Mouse (Mus musculus): ENCODE measurements around the gene Pip5k1b. TPM values are rescaled to one million over a fixed set of nuclear protein-coding genes. Genes with fewer than 3 reads are reported as not detected.

The Pip5k1b gene
- polyA plus RNA-seq, 1 experiment from 2014 or later, result 8.3 TPM

DNA sequence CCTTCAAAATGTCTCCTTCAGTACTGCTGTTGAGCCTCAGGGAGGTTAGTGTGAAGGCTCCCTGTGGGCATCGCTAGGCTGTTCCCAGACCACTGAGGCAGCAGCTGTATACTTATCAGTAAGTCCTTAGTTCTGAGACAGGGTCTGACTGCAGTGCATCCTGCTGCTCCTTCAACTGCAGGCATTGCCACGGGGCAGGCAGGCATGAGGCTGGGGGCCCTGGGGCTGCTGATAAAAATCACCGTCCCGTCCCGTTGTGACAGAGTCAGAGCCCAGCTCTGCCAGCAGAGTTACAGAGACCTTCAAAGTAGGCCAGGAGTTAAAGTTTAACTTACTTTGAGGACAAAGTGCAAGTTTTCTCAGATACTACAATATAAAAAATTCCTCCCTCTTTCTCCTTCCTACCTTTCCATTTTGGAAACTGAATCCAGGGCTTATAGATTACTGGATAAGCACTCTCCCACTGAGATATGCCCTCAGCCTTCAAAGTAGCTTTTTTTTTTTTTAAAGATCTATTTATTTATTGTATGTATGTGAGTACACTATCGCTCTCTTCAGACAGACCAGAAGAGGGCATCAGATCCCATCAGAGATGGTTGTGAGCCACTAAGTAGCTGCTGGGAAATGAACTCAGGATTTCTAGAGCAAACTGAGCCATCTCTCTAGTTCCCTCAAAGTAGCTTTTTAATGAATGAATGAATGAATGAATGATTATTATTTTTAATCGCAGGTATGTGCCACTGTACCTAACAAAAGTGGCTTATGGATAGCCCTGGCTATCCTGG, 289.4 kb downstream of the Pip5k1b start:
- no peak overlapping the region for H3K9ac ChIP-seq (ENCODE audit: low read depth, low read length)
- peaks cover 7% of the 10 kb centered on the region; the same call in 1 of the 2 replicates for H3K36me3 ChIP-seq (ENCODE audit: control insufficient read depth, insufficient read depth)
- no peaks in the 10 kb centered on the region for H3K27me3 ChIP-seq (ENCODE audit: control insufficient read depth, insufficient read depth, low read depth, low read length)
- peak overlapping the region; percentile 81 for H3K27ac ChIP-seq (ENCODE audit: low read length)
- H3K4me1 ChIP-seq (ENCODE audit: control insufficient read depth, low read depth, low read length), result peaks cover 3% of the 10 kb centered on the region
- H3K4me2 ChIP-seq (ENCODE audit: low read depth, low read length), result no peak overlapping the region
- H3K4me3 ChIP-seq (ENCODE audit: low read depth, low read length), result no peak overlapping the region
- WGBS (ENCODE audit: insufficient replicate concordance), result 72% methylated on average over 7 of the region's 7 CpGs
- peak; percentile 76 for ATAC-seq (ENCODE audit: low read depth)
- H3K9me3 ChIP-seq (replicated peaks; ENCODE audit: control insufficient read depth, low read length), result no peaks in the 10 kb centered on the region

DNA sequence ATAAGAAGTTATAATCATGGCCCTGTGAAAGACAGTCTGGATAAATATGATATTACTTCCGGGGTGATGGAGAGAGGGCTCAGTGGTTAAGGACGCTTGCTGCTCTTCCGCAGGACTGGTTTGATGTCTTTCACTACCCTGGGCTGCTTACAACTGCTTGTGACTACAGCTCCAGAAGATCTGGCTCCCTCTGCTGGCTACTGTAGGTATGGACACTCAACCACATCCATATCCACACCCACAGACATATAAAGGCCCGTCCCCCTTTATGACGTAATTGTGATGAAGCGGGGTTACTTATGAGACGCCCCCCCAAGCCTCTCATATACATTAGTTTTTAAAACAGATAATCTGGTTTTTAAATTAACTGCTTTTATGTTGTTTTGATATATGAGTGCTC, 290.7 kb downstream of the Pip5k1b start:
- 38% methylated on average over 7 of the region's 7 CpGs for WGBS (ENCODE audit: insufficient replicate concordance)
- no peak overlapping the region for H3K9ac ChIP-seq (ENCODE audit: low read depth, low read length)
- no peaks in the 10 kb centered on the region for H3K9me3 ChIP-seq (replicated peaks; ENCODE audit: control insufficient read depth, low read length)
- no peak overlapping the region for H3K4me2 ChIP-seq (ENCODE audit: low read depth, low read length)
- peak; percentile 68 for ATAC-seq (ENCODE audit: low read depth)
- H3K4me3 ChIP-seq (ENCODE audit: low read depth, low read length), result no peak overlapping the region
- H3K36me3 ChIP-seq (ENCODE audit: control insufficient read depth, insufficient read depth), result peaks cover 7% of the 10 kb centered on the region; the same call in 1 of the 2 replicates
- no peaks in the 10 kb centered on the region for H3K27me3 ChIP-seq (ENCODE audit: control insufficient read depth, insufficient read depth, low read depth, low read length)
- peaks cover 3% of the 10 kb centered on the region for H3K4me1 ChIP-seq (ENCODE audit: control insufficient read depth, low read depth, low read length)
- H3K27ac ChIP-seq (ENCODE audit: low read length), result no peak overlapping the region

DNA sequence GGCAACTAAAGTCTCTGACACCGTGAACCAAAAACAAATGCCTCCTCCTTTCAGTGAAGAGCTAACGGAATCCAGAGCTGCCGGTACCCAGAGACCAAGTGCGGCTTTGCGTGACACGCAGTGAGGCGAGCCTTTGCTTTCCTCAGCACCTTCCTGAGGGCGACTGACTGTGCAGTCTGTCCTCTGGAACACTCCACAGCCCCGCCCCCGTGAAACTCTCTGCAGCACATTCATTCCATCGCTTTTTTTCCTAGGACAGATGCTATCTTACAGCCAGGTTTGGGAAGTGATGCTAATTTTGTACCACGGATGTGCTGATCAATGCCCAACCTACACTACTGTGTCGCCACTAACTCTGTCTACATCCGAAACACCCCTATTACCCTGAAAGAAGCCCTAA, 292.9 kb downstream of the Pip5k1b start:
- H3K27ac ChIP-seq (ENCODE audit: low read length), result no peak overlapping the region
- 90% methylated on average over 14 of the region's 14 CpGs for WGBS (ENCODE audit: insufficient replicate concordance)
- H3K27me3 ChIP-seq (ENCODE audit: control insufficient read depth, insufficient read depth, low read depth, low read length), result no peaks in the 10 kb centered on the region
- peaks cover 7% of the 10 kb centered on the region; the same call in 1 of the 2 replicates for H3K36me3 ChIP-seq (ENCODE audit: control insufficient read depth, insufficient read depth)
- peaks cover 3% of the 10 kb centered on the region for H3K4me1 ChIP-seq (ENCODE audit: control insufficient read depth, low read depth, low read length)
- H3K4me2 ChIP-seq (ENCODE audit: low read depth, low read length), result no peak overlapping the region
- no peak overlapping the region for H3K4me3 ChIP-seq (ENCODE audit: low read depth, low read length)
- no peaks in the 10 kb centered on the region for H3K9me3 ChIP-seq (replicated peaks; ENCODE audit: control insufficient read depth, low read length)
- no peak for ATAC-seq (ENCODE audit: low read depth)
- H3K9ac ChIP-seq (ENCODE audit: low read depth, low read length), result no peak overlapping the region

DNA sequence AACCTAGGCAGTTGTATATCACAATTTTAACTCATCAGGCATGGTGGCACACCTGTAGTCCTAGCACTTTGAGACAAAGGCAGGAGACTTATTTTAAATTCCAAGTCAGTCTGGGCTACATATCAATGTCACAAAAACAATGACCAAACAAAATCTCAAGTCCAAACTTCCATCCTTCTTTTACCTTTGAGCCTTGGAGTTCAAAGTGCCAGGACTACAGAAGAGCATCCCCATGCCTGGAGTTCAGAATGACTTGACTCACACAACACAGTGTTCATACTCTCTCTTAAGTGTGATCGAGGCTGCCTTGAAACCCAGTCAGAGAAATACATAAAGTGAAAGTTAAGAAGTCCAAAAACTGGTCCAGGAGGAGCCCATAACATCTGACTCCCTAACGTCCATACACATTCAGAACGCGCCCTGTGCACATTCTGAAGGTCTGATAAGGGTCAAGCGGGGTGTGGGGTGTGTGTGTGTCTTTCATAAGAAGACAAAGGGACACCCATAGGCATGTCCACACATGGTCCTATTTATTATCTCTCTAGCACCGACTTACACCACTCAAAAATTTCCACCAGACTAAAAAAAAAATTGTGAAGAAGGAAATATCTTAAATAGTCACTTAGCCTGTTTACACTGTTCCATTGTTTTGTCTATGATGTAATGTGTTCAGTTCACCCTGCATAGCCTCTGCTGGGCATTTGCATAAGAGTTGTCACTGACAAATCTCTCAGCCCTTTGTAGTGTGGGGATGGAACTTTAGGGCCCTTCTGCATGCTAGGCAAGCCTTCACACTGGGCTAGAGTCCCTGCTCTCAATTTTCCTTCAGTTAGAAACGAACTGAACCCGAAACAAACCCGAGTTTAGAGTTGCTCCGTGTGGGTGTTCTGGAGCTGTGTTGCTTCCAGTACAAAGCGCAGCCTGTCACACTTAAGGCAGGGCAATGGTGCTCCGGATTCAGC, 296.0 kb downstream of the Pip5k1b start:
- Histone ChIP-seq H3K4me2 (ENCODE audit: low read depth, low read length) (no peak overlapping the region), H3K27me3 (ENCODE audit: control insufficient read depth, insufficient read depth, low read depth, low read length) (no peaks in the 10 kb centered on the region), H3K27ac (ENCODE audit: low read length) (no peak overlapping the region), H3K4me1 (ENCODE audit: control insufficient read depth, low read depth, low read length) (no peaks in the 10 kb centered on the region), H3K9ac (ENCODE audit: low read depth, low read length) (no peak overlapping the region), H3K36me3 (ENCODE audit: control insufficient read depth, insufficient read depth) (no peaks in the 10 kb centered on the region), H3K9me3 (replicated peaks; ENCODE audit: control insufficient read depth, low read length) (no peaks in the 10 kb centered on the region), H3K4me3 (ENCODE audit: low read depth, low read length) (no peak overlapping the region)
- WGBS (ENCODE audit: insufficient replicate concordance), result 65% methylated on average over 12 of the region's 12 CpGs
- no peak for ATAC-seq (ENCODE audit: low read depth)

DNA sequence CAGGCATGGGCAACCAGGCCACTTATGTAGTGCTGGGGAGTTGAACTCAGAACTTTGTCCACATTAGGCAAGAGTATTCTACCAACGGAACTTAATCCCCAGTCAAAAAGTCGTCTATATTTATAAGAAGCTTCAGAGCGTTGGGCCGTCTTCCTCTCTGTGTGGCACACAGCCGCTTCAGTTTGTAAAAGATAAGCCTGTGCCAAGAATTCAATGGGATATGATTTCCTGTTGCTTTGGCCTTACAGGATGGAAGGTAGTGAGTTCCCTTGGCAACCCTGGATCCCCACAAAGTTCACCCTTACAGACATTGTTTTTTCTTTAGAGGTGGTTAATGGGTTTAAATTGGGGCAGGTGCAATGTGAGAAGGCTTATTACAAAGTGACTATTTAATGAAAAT, 297.3 kb downstream of the Pip5k1b start:
- Histone ChIP-seq H3K36me3 (ENCODE audit: control insufficient read depth, insufficient read depth) (no peaks in the 10 kb centered on the region), H3K4me3 (ENCODE audit: low read depth, low read length) (no peak overlapping the region)
- ATAC-seq (ENCODE audit: low read depth), result no peak

DNA sequence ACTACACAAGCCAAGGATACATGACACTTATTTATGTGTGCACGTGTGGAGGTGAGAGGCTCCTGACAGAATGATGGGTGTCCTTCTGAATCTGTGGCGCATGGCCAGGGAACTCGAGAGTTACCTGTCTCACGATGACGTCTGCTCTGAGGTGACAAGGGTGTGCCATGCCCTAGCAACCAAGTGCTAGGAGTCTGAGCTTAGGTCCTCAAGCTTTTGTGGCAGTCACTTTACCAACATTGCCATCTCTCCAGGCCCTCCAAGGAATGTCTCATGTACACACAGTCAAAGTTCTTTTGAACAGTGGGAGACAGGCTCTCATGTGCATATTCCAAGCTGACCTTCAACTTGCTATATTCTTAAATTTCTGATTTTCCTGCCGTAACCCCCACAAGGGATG, 297.7 kb downstream of the Pip5k1b start:
- WGBS (ENCODE audit: insufficient replicate concordance), result 77% methylated on average over 6 of the region's 6 CpGs
- ATAC-seq (ENCODE audit: low read depth), result no peak

More for the DNA sequence above, 297.3 kb downstream of the Pip5k1b start:
- H3K9me3 ChIP-seq (replicated peaks; ENCODE audit: control insufficient read depth, low read length), result no peaks in the 10 kb centered on the region
- 63% methylated on average over 5 of the region's 5 CpGs for WGBS (ENCODE audit: insufficient replicate concordance)
- H3K4me2 ChIP-seq (ENCODE audit: low read depth, low read length), result no peak overlapping the region
- no peak overlapping the region for H3K9ac ChIP-seq (ENCODE audit: low read depth, low read length)
- no peak overlapping the region for H3K27ac ChIP-seq (ENCODE audit: low read length)
- no peaks in the 10 kb centered on the region for H3K27me3 ChIP-seq (ENCODE audit: control insufficient read depth, insufficient read depth, low read depth, low read length)
- H3K4me1 ChIP-seq (ENCODE audit: control insufficient read depth, low read depth, low read length), result no peaks in the 10 kb centered on the region

DNA sequence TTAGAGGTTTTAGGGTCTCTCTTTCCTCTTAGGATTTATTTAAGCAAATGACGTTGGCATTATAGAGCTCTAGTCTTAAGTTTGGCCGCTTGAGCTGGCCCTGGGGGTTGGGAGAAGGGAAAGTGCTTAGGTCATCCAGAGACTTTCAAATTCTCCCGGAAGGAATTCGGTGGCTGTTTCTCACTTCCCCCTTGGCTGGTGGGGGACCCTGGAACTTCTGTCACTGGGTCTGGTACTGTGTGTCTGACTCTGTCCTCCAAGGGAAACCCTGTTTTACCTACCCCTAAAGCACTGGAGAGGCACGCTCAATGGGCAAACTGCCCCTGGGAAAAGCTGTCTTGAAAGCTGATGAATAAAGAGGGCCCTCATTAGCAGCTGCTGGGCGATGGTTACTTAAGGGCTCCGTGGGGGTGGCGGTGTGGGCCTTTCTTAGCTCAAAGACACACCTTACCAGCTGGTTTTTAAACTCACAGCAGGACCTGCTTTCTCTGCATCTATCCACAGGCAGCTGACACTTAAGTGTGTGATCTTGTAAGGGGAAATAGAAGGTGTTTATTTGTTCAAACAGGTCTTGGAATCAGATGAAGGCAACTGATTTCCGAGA, 301.9 kb downstream of the Pip5k1b start:
- Histone ChIP-seq H3K36me3 (ENCODE audit: control insufficient read depth, insufficient read depth) (no peaks in the 10 kb centered on the region), H3K27ac (ENCODE audit: low read length) (no peak overlapping the region), H3K4me3 (ENCODE audit: low read depth, low read length) (no peak overlapping the region), H3K9me3 (replicated peaks; ENCODE audit: control insufficient read depth, low read length) (no peaks in the 10 kb centered on the region), H3K4me2 (ENCODE audit: low read depth, low read length) (no peak overlapping the region), H3K27me3 (ENCODE audit: control insufficient read depth, insufficient read depth, low read depth, low read length) (no peaks in the 10 kb centered on the region), H3K9ac (ENCODE audit: low read depth, low read length) (no peak overlapping the region), H3K4me1 (ENCODE audit: control insufficient read depth, low read depth, low read length) (no peaks in the 10 kb centered on the region)
- 39% methylated on average over 9 of the region's 9 CpGs for WGBS (ENCODE audit: insufficient replicate concordance)
- no peak for ATAC-seq (ENCODE audit: low read depth)

More for the DNA sequence above, 297.7 kb downstream of the Pip5k1b start:
- Histone ChIP-seq H3K27me3 (ENCODE audit: control insufficient read depth, insufficient read depth, low read depth, low read length) (no peaks in the 10 kb centered on the region), H3K4me2 (ENCODE audit: low read depth, low read length) (no peak overlapping the region), H3K9me3 (replicated peaks; ENCODE audit: control insufficient read depth, low read length) (no peaks in the 10 kb centered on the region), H3K36me3 (ENCODE audit: control insufficient read depth, insufficient read depth) (no peaks in the 10 kb centered on the region), H3K4me3 (ENCODE audit: low read depth, low read length) (no peak overlapping the region), H3K4me1 (ENCODE audit: control insufficient read depth, low read depth, low read length) (no peaks in the 10 kb centered on the region), H3K27ac (ENCODE audit: low read length) (no peak overlapping the region), H3K9ac (ENCODE audit: low read depth, low read length) (no peak overlapping the region)

DNA sequence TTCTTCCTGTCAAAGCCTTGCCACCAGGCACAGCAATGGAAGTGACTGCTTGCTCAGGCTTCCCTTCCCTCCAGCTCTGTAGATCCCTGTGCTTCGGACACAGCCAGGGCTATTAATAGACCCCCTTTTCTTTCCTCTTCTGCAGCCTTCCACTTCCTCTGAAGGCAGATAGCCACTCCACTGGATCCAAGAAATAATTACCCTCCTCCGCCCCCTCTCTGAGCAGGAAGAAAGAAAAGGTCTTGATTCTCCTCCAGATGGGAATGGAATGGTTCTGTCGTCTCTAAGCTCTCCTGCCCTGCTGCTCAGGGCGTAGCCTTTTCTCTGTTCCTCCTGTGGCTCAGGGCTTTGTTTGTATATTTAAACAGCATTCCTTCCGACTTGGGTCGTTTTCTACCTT, 303.8 kb downstream of the Pip5k1b start:
- H3K27me3 ChIP-seq (ENCODE audit: control insufficient read depth, insufficient read depth, low read depth, low read length), result no peaks in the 10 kb centered on the region
- ATAC-seq (ENCODE audit: low read depth), result peak; percentile 32; the same call in 1 of the 2 replicates
- H3K9ac ChIP-seq (ENCODE audit: low read depth, low read length), result no peak overlapping the region
- H3K4me3 ChIP-seq (ENCODE audit: low read depth, low read length), result no peak overlapping the region
- H3K9me3 ChIP-seq (replicated peaks; ENCODE audit: control insufficient read depth, low read length), result no peaks in the 10 kb centered on the region
- no peak overlapping the region for H3K27ac ChIP-seq (ENCODE audit: low read length)
- WGBS (ENCODE audit: insufficient replicate concordance), result 23% methylated on average over 6 of the region's 6 CpGs
- no peaks in the 10 kb centered on the region for H3K36me3 ChIP-seq (ENCODE audit: control insufficient read depth, insufficient read depth)
- no peaks in the 10 kb centered on the region for H3K4me1 ChIP-seq (ENCODE audit: control insufficient read depth, low read depth, low read length)
- H3K4me2 ChIP-seq (ENCODE audit: low read depth, low read length), result no peak overlapping the region
